Mouse (Mus musculus) hindbrain, embryonic 14.5 days (tissue): Measurements from ENCODE around the gene Copz1. TPM values are rescaled to one million over a fixed set of nuclear protein-coding genes. Genes with fewer than 3 reads are reported as not detected.
"Not testable (repeated sequence)": the region's sequence is repeated elsewhere in the genome, so short reads cannot be mapped to it uniquely, and the experiment has no call there.

Experiments used
- ATAC-seq: fragments of 200-750 bp; cut with Nextera tagmentation; 2 replicates; pipeline ENCODE4 v1.8.0; 2017; ENCODE audit warnings: moderate number of reproducible peaks, mild to moderate bottlenecking, moderate TSS enrichment, moderate library complexity; ENCODE audit not compliant: low FRiP score
- DNase-seq: peaks from one replicate; pipeline ENCODE4 v3.0.0-alpha.2; 2015; ENCODE audit warnings: low spot score
- H3K27ac ChIP-seq: fragments of 300-500 bp; sonication (generic); 2 replicates; pipeline ENCODE4 v1.5.1; 2014; ENCODE audit warnings: mild to moderate bottlenecking, moderate library complexity
- H3K27me3 ChIP-seq: fragments of 300-500 bp; sonication (generic); 2 replicates; pipeline ENCODE4 v1.6.1; 2014; ENCODE audit warnings: mild to moderate bottlenecking, low read length, mixed read lengths; ENCODE audit not compliant: control insufficient read depth, insufficient read depth
- H3K36me3 ChIP-seq: fragments of 300-500 bp; sonication (generic); replicated peaks from 2 replicates; pipeline ENCODE4 v1.6.1; 2014; ENCODE audit not compliant: control insufficient read depth, insufficient read depth
- H3K4me1 ChIP-seq: fragments of 300-500 bp; sonication (generic); replicated peaks from 2 replicates; pipeline ENCODE4 v1.6.1; 2014; ENCODE audit warnings: antibody characterized with exemption, low read length, mixed read lengths; ENCODE audit not compliant: control insufficient read depth, insufficient read depth
- H3K4me2 ChIP-seq: fragments of 300-500 bp; sonication (generic); replicated peaks from 2 replicates; pipeline ENCODE4 v1.6.1; 2014; ENCODE audit warnings: mild to moderate bottlenecking, moderate library complexity
- H3K4me3 ChIP-seq: fragments of 300-500 bp; sonication (generic); replicated peaks from 2 replicates; pipeline ENCODE4 v1.5.1; 2014; ENCODE audit warnings: mild to moderate bottlenecking, low read length
- H3K9ac ChIP-seq: fragments of 300-500 bp; sonication (generic); 2 replicates; pipeline ENCODE4 v1.6.1; 2014
- H3K9me3 ChIP-seq: fragments of 300-500 bp; sonication (generic); 2 replicates; pipeline ENCODE4 v1.6.1; 2016; ENCODE audit warnings: low read length; ENCODE audit not compliant: control insufficient read depth
- WGBS: fragments of 180-500 bp; shearing (Covaris S2); extraction: QIAGEN DNeasy Blood & Tissue Kit; methylation state at CpG from one replicate; pipeline ENCODE4 v1.1.7; 2014; 5-methylcytosine and 5-hydroxymethylcytosine counted together
- polyA plus RNA-seq: library from polyadenylated mRNA; unstranded; fragments of >200 nt; fragmentation: Nextera tagmentation; extraction: Ambion mirVana; gene quantifications from 2 replicates; pipeline ENCODE4 v1.2.1, GENCODE M21; 2014

Copz1 gene
- polyA plus RNA-seq, 1 experiment from 2014 or later, result 214 TPM

- Histone ChIP-seq H3K4me2 (no peak overlapping the region), H3K9ac (no peak overlapping the region), H3K4me1 (peaks cover 4% of the 10 kb centered on the region; the same call in 1 of the 2 replicates), H3K27me3 (peaks cover 3% of the 10 kb centered on the region; the same call in 1 of the 2 replicates), H3K36me3 (no peaks in the 10 kb centered on the region), H3K4me3 (no peak overlapping the region), H3K9me3 (no peaks in the 10 kb centered on the region), H3K27ac (no peak overlapping the region)
- WGBS, result 85% methylated on average over 1 of the region's 1 CpGs
- DNase-seq, result no peak
- ATAC-seq, result no peak
Measured at GRCm38 (mm10) chr15:103259989-103260388, 12.5 kb upstream of the Copz1 start.

DNA sequence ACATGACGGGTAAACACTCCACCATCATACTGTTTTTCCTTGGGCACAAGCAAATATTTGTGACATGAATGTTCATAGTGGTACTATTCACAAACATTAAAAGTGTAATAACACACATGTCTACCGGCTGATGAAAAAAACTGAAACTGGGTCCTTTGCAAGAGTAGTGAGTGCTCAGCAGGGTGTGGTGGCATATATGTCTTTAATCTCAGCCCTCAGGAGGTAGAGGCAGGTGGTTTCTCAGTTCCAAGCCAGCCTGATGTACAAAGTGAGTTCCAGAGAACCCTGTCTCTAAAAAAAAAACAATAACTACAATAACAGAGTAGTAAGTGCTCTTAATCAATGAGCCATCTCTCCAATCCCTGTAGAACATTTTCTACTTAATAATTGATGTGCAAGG is 7.7 kb upstream of the Copz1 start:
- no peak for ATAC-seq
- H3K36me3 ChIP-seq, result no peaks in the 10 kb centered on the region
- H3K27ac ChIP-seq, result no peak overlapping the region
- no peak overlapping the region for H3K4me3 ChIP-seq
- DNase-seq, result no peak
- no peaks in the 10 kb centered on the region for H3K4me1 ChIP-seq
- H3K4me2 ChIP-seq, result no peak overlapping the region
- 91% methylated on average over 2 of the region's 2 CpGs for WGBS
- no peaks in the 10 kb centered on the region for H3K9me3 ChIP-seq
- no peaks in the 10 kb centered on the region for H3K27me3 ChIP-seq
- no peak overlapping the region for H3K9ac ChIP-seq

GRCm38 (mm10) chr15:103268903-103269302 is 3.6 kb upstream of the Copz1 start:
- no peaks in the 10 kb centered on the region for H3K9me3 ChIP-seq
- WGBS, result 86% methylated on average over 4 of the region's 4 CpGs
- H3K27ac ChIP-seq, result no peak overlapping the region
- no peak overlapping the region for H3K4me3 ChIP-seq
- H3K36me3 ChIP-seq, result no peaks in the 10 kb centered on the region
- H3K4me2 ChIP-seq, result no peak overlapping the region
- peaks cover 7% of the 10 kb centered on the region for H3K4me1 ChIP-seq
- no peak for ATAC-seq
- no peak for DNase-seq
- H3K27me3 ChIP-seq, result no peaks in the 10 kb centered on the region
- H3K9ac ChIP-seq, result no peak overlapping the region

DNA sequence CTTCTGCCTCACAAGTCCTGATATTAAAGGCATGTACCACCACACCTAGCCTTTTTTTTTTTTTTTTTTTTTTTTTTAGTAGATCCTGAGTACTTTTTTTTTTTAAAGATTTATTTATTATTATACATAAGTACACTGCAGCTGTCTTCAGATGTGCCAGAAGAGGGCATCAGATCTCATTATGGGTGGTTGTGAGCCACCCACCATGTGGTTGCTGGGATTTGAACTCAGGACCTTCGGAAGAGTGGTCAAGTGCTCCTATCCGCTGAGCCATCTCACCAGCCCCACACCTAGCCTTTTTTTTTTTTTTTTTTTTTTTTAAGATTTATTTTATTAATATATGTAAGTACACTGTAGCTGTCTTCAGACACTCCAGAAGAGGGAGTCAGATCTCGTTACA is 3.4 kb downstream of the Copz1 start:
- not testable (repeated sequence) for DNase-seq, H3K9me3 ChIP-seq, H3K9ac ChIP-seq, ATAC-seq, H3K27ac ChIP-seq, H3K27me3 ChIP-seq, H3K36me3 ChIP-seq, H3K4me2 ChIP-seq, H3K4me3 ChIP-seq
- H3K4me1 ChIP-seq, result peaks cover 10% of the 10 kb centered on the region
- WGBS, result 87% methylated on average over 3 of the region's 3 CpGs

GRCm38 (mm10) chr15:103277949-103278348 is 5.4 kb downstream of the Copz1 start:
- no peaks in the 10 kb centered on the region for H3K36me3 ChIP-seq
- peaks cover 10% of the 10 kb centered on the region for H3K4me1 ChIP-seq
- DNase-seq (no peak), ATAC-seq (no peak)
- H3K27ac ChIP-seq, result no peak overlapping the region
- H3K9ac ChIP-seq, result no peak overlapping the region
- no peaks in the 10 kb centered on the region for H3K9me3 ChIP-seq
- no peaks in the 10 kb centered on the region for H3K27me3 ChIP-seq
- WGBS, result 73% methylated on average over 7 of the region's 7 CpGs
- H3K4me2 ChIP-seq, result no peak overlapping the region
- H3K4me3 ChIP-seq, result no peak overlapping the region

GRCm38 (mm10) chr15:103279750-103280149 is 7.2 kb downstream of the Copz1 start:
- no peak overlapping the region for H3K27ac ChIP-seq
- WGBS, result 65% methylated on average over 3 of the region's 3 CpGs
- H3K9me3 ChIP-seq, result no peaks in the 10 kb centered on the region
- ATAC-seq (no peak), DNase-seq (no peak)
- no peaks in the 10 kb centered on the region for H3K36me3 ChIP-seq
- H3K27me3 ChIP-seq, result no peaks in the 10 kb centered on the region
- H3K4me1 ChIP-seq, result no peaks in the 10 kb centered on the region
- H3K4me3 ChIP-seq, result no peak overlapping the region
- no peak overlapping the region for H3K4me2 ChIP-seq
- no peak overlapping the region for H3K9ac ChIP-seq

GRCm38 (mm10) chr15:103280817-103281464 is 8.4 kb downstream of the Copz1 start:
- Histone ChIP-seq H3K36me3 (no peaks in the 10 kb centered on the region), H3K9me3 (no peaks in the 10 kb centered on the region), H3K4me2 (no peak overlapping the region), H3K9ac (no peak overlapping the region; the same call in 1 of the 2 replicates), H3K4me3 (no peak overlapping the region), H3K27me3 (no peaks in the 10 kb centered on the region), H3K4me1 (peaks cover 7% of the 10 kb centered on the region; the same call in 1 of the 2 replicates), H3K27ac (no peak overlapping the region)
- 77% methylated on average over 3 of the region's 3 CpGs for WGBS
- no peak for DNase-seq
- ATAC-seq, result no peak

DNA sequence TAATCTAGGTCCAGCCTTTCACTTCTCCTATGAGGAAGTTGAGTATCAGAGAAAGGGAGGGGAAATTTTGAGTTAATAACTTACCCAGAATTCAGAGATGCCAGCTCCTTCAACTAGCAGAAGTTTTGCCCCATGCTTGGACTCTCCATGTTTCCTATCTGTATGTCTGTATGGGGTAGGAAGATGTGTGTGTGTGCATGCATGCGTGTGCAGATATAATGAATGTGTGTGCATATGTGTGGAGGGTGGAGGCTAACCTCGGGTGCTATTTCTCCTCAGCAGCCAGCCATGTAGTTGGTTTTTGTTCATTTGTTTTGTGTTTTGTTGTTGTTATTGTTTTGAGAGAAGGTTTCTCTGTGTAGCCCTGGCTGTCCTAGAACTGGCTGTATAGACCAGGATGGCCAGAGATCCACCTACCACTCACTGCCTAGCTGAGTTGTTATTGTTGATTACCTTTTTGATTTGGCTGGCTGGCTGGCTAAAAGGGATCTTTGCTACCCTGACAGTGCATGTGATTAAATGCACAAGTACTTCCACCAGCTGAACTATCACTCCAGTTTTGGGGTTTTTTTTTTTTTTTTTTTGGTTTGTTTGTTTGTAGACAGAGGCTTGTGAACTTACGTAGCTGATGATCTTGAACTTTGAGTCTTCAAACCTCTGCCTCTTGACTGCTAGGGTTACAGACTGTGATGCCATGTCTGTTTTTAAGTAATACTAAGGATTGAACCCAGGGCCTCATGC is 9.1 kb downstream of the Copz1 start:
- Histone ChIP-seq H3K27me3 (no peaks in the 10 kb centered on the region), H3K9me3 (no peaks in the 10 kb centered on the region), H3K27ac (no peak overlapping the region), H3K4me1 (peaks cover 8% of the 10 kb centered on the region; the same call in 1 of the 2 replicates), H3K36me3 (no peaks in the 10 kb centered on the region), H3K4me2 (no peak overlapping the region), H3K9ac (no peak overlapping the region), H3K4me3 (no peak overlapping the region)
- DNase-seq, result no peak
- 98% methylated on average over 3 of the region's 3 CpGs for WGBS
- no peak for ATAC-seq

DNA sequence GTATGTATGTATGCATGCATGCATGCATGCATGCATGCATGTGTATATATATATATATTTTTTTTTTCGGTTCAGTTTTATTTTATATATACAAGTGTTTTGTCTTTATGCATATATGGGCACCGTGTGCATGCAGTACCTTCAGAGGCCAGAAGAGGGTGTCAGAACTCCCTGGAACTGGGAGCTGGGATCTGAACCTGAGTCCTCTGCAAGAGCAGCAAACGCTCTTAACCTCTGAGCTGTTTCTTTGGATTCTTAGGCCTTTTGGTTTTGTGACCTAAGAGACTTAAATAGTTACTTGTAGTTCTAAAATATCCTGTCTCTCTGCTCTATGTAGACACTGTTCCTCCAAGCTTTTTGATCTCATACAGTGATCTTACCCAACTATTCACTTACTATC is 11.6 kb downstream of the Copz1 start:
- H3K36me3 ChIP-seq, result 0 out of 2 replicates have a peak, but pooled peaks cover 6% of the 10 kb centered on the region
- H3K4me3 ChIP-seq, result no peak overlapping the region
- H3K9ac ChIP-seq, result no peak overlapping the region
- 62% methylated on average over 3 of the region's 3 CpGs for WGBS
- no peaks in the 10 kb centered on the region for H3K9me3 ChIP-seq
- H3K4me1 ChIP-seq, result peaks cover 8% of the 10 kb centered on the region
- no peaks in the 10 kb centered on the region for H3K27me3 ChIP-seq
- H3K4me2 ChIP-seq, result no peak overlapping the region
- ATAC-seq (no peak), DNase-seq (no peak)
- no peak overlapping the region for H3K27ac ChIP-seq
